Mouse (Mus musculus) megakaryocyte, embryonic 14.5 days (primary cell): ENCODE measurements at regions not wholly inside any gene's neighbourhood (a gene's known extent, or its start where the extent isn't known, plus 50 kb on each side); places are given as distances from the start of the nearest gene placed in this dataset.

ENCODE experiments used
- H3K27me3 ChIP-seq: replicated peaks from 2 replicates; pipeline ENCODE3; 2012; ENCODE audit warnings: inconsistent platforms
- H3K36me3 ChIP-seq: replicated peaks from 2 replicates; pipeline ENCODE3; 2012; ENCODE audit warnings: low read length, inconsistent platforms, mixed read lengths
- H3K4me1 ChIP-seq: 2 replicates; pipeline ENCODE4 v1.6.1; 2012; ENCODE audit warnings: inconsistent platforms
- H3K4me3 ChIP-seq: replicated peaks from 2 replicates; pipeline ENCODE3; 2012; ENCODE audit warnings: moderate library complexity, mild to moderate bottlenecking, inconsistent platforms
- H3K9me3 ChIP-seq: 2 replicates; pipeline ENCODE4 v1.6.1; 2012; ENCODE audit warnings: inconsistent platforms
- FLI1 ChIP-seq: IDR thresholded peaks from 2 replicates; pipeline ENCODE4 v1.6.1; 2012; ENCODE audit warnings: low read length, inconsistent platforms, mixed read lengths
- GATA1 ChIP-seq: IDR thresholded peaks from 3 replicates; pipeline ENCODE4 v1.6.1; 2012; ENCODE audit warnings: mixed read lengths, low read length, inconsistent platforms, borderline replicate concordance

- H3K27me3 ChIP-seq = no peaks in the 10 kb centered on the region
- no peaks in the 10 kb centered on the region for H3K36me3 ChIP-seq
- TF ChIP-seq GATA1 = no peak
- TF ChIP-seq FLI1 = no peak
- no peaks in the 10 kb centered on the region; the same call in 1 of the 2 replicates for H3K9me3 ChIP-seq
- peaks cover 32% of the 10 kb centered on the region for H3K4me1 ChIP-seq
- H3K4me3 ChIP-seq = peak overlapping the region; percentile 33
Observed at GRCm38 (mm10) chr15:93001346-93002001, 273.5 kb downstream of the Gxylt1 start.

GRCm38 (mm10) chr15:93000121-93000520, 274.9 kb downstream of the Gxylt1 start:
- no peak for TF ChIP-seq GATA1
- no peak for TF ChIP-seq FLI1
- peaks cover 21% of the 10 kb centered on the region for H3K4me1 ChIP-seq
- no peaks in the 10 kb centered on the region for H3K27me3 ChIP-seq
- no peaks in the 10 kb centered on the region for H3K36me3 ChIP-seq
- H3K9me3 ChIP-seq = no peaks in the 10 kb centered on the region; the same call in 1 of the 2 replicates
- H3K4me3 ChIP-seq = no peak overlapping the region

- Histone ChIP-seq H3K9me3 (peaks cover 4% of the 10 kb centered on the region; the same call in 1 of the 2 replicates), H3K27me3 (no peaks in the 10 kb centered on the region)
- no peak for TF ChIP-seq FLI1
- no peak for TF ChIP-seq GATA1
Observed at GRCm38 (mm10) chr15:92997933-92998332, 277.0 kb downstream of the Gxylt1 start.

GRCm38 (mm10) chr15:92994191-92994671, 280.7 kb downstream of the Gxylt1 start:
- H3K4me1 ChIP-seq = peaks cover 16% of the 10 kb centered on the region
- peaks cover 4% of the 10 kb centered on the region; the same call in 1 of the 2 replicates for H3K9me3 ChIP-seq
- no peaks in the 10 kb centered on the region for H3K27me3 ChIP-seq
- TF ChIP-seq FLI1 (no peak), GATA1 (no peak)
- H3K4me3 ChIP-seq = no peak overlapping the region
- no peaks in the 10 kb centered on the region for H3K36me3 ChIP-seq

More at GRCm38 (mm10) chr15:92997933-92998332, 277.0 kb downstream of the Gxylt1 start:
- H3K4me3 ChIP-seq = no peak overlapping the region
- H3K4me1 ChIP-seq = peaks cover 21% of the 10 kb centered on the region
- H3K36me3 ChIP-seq = no peaks in the 10 kb centered on the region

- Histone ChIP-seq H3K4me1 (peaks cover 16% of the 10 kb centered on the region), H3K27me3 (no peaks in the 10 kb centered on the region), H3K9me3 (peaks cover 4% of the 10 kb centered on the region; the same call in 1 of the 2 replicates), H3K4me3 (no peak overlapping the region), H3K36me3 (no peaks in the 10 kb centered on the region)
- TF ChIP-seq GATA1 (no peak), FLI1 (no peak)
Observed at GRCm38 (mm10) chr15:92993538-92994190, 281.3 kb downstream of the Gxylt1 start.

- no peaks in the 10 kb centered on the region for H3K4me1 ChIP-seq
- no peak overlapping the region for H3K4me3 ChIP-seq
- H3K9me3 ChIP-seq = no peaks in the 10 kb centered on the region
- H3K36me3 ChIP-seq = no peaks in the 10 kb centered on the region
- no peaks in the 10 kb centered on the region for H3K27me3 ChIP-seq
- TF ChIP-seq FLI1 (no peak), GATA1 (no peak)
Observed at GRCm38 (mm10) chr15:92975774-92976173, 299.2 kb downstream of the Gxylt1 start.

- H3K27me3 ChIP-seq = no peaks in the 10 kb centered on the region
- no peak overlapping the region for H3K4me3 ChIP-seq
- TF ChIP-seq FLI1 = no peak
- TF ChIP-seq GATA1 = no peak
- H3K9me3 ChIP-seq = no peaks in the 10 kb centered on the region
- H3K4me1 ChIP-seq = no peaks in the 10 kb centered on the region
- no peaks in the 10 kb centered on the region for H3K36me3 ChIP-seq
Observed at GRCm38 (mm10) chr15:92974931-92975330, 300.0 kb downstream of the Gxylt1 start.

GRCm38 (mm10) chr15:92973651-92974229, 301.2 kb downstream of the Gxylt1 start:
- Histone ChIP-seq H3K4me3 (no peak overlapping the region), H3K36me3 (no peaks in the 10 kb centered on the region), H3K9me3 (0 out of 2 replicates have a peak, but pooled peaks cover 2% of the 10 kb centered on the region), H3K4me1 (no peaks in the 10 kb centered on the region), H3K27me3 (peaks cover 2% of the 10 kb centered on the region)
- TF ChIP-seq FLI1 (no peak), GATA1 (no peak)

GRCm38 (mm10) chr15:92965556-92965955, 309.4 kb downstream of the Gxylt1 start:
- no peaks in the 10 kb centered on the region for H3K36me3 ChIP-seq
- H3K9me3 ChIP-seq = 0 out of 2 replicates have a peak, but pooled peaks cover 2% of the 10 kb centered on the region
- H3K4me1 ChIP-seq = peaks cover 9% of the 10 kb centered on the region
- peaks cover 2% of the 10 kb centered on the region for H3K27me3 ChIP-seq
- H3K4me3 ChIP-seq = no peak overlapping the region
- TF ChIP-seq GATA1 (no peak), FLI1 (no peak)
